Mouse (Mus musculus) megakaryocyte, embryonic 14.5 days (primary cell): Measurements from ENCODE around the gene Zfp444.

Source experiments
- FLI1 ChIP-seq: IDR thresholded peaks from 2 replicates; pipeline ENCODE4 v1.6.1; 2012; ENCODE audit warnings: low read length, inconsistent platforms, mixed read lengths
- GATA1 ChIP-seq: IDR thresholded peaks from 3 replicates; pipeline ENCODE4 v1.6.1; 2012; ENCODE audit warnings: mixed read lengths, low read length, inconsistent platforms, borderline replicate concordance

- TF ChIP-seq GATA1 (no peak), FLI1 (no peak)
These were observed 32.7 kb upstream of the Zfp444 start for GRCm38 (mm10) chr7:6139295-6139694.
